Comparison of ENCODE assay signal across 18 mouse cellular contexts in genomic region chr15:85808434-85808833, GRCm38 (mm10). TPM values are rescaled to one million over a fixed set of nuclear protein-coding genes. Genes with fewer than 3 reads are reported as not detected.
DNase-seq lines count a peak whose midpoint lies in the region; ATAC-seq and TF ChIP-seq lines count a peak whose summit lies in the region.
"Had no signal": no experiment of that assay in that cellular context is flagged by ENCODE, and none has a peak within 500 bp of the region (broad histone marks: within the 10 kb centered on the region; RNA-seq: fewer than 3 reads in every experiment).

No protein-coding gene starts in this region.

- peaks cover 14% of the 10 kb centered on the region; the same call in 1 of the 2 replicates for H3K36me3 ChIP-seq in heart, postnatal 0 days (replicated peaks; ENCODE audit: control insufficient read depth, insufficient read depth, low read length)
- no peaks in the 10 kb centered on the region for H3K36me3 ChIP-seq in heart, embryonic 12.5 days
- H3K36me3 ChIP-seq in midbrain, embryonic 11.5 days (ENCODE audit: control insufficient read depth, insufficient read depth, low read length): no peaks in the 10 kb centered on the region
- no peaks in the 10 kb centered on the region for H3K36me3 ChIP-seq in midbrain, embryonic 14.5 days (ENCODE audit: control insufficient read depth, insufficient read depth, low read length)
- no peaks in the 10 kb centered on the region for H3K36me3 ChIP-seq in stomach, postnatal 0 days (ENCODE audit: control insufficient read depth, insufficient read depth, low read length)
- H3K36me3 ChIP-seq: forebrain, embryonic 10.5 days; midbrain, embryonic 10.5 days; neural tube, embryonic 15.5 days had no signal

- H3K4me3 ChIP-seq in heart, postnatal 0 days (ENCODE audit: low read depth, low read length): no peak overlapping the region
- H3K4me3 ChIP-seq in heart, embryonic 12.5 days: no peak overlapping the region
- no peak overlapping the region for H3K4me3 ChIP-seq in midbrain, embryonic 11.5 days (ENCODE audit: low read depth, low read length)
- no peak overlapping the region for H3K4me3 ChIP-seq in midbrain, embryonic 14.5 days (replicated peaks; ENCODE audit: low read depth, low read length)
- H3K4me3 ChIP-seq in stomach, postnatal 0 days (ENCODE audit: low read depth, low read length): no peak overlapping the region
- H3K4me3 ChIP-seq: forebrain, embryonic 10.5 days; midbrain, embryonic 10.5 days; myocyte; neural tube, embryonic 15.5 days had no signal

- H3K4me2 ChIP-seq in heart, postnatal 0 days (ENCODE audit: low read depth, low read length): no peak overlapping the region
- no peak overlapping the region for H3K4me2 ChIP-seq in heart, embryonic 12.5 days
- H3K4me2 ChIP-seq in midbrain, embryonic 11.5 days: no peak overlapping the region
- no peak overlapping the region for H3K4me2 ChIP-seq in midbrain, embryonic 14.5 days (ENCODE audit: low read length)
- H3K4me2 ChIP-seq in stomach, postnatal 0 days (replicated peaks; ENCODE audit: low read depth): no peak overlapping the region
- H3K4me2 ChIP-seq: neural tube, embryonic 15.5 days had no signal

- H3K9me3 ChIP-seq in heart, postnatal 0 days (replicated peaks; ENCODE audit: control insufficient read depth, low read length): no peaks in the 10 kb centered on the region
- no peaks in the 10 kb centered on the region for H3K9me3 ChIP-seq in heart, embryonic 12.5 days (replicated peaks)
- H3K9me3 ChIP-seq in midbrain, embryonic 11.5 days (ENCODE audit: control insufficient read depth, low read length): no peaks in the 10 kb centered on the region
- no peaks in the 10 kb centered on the region for H3K9me3 ChIP-seq in midbrain, embryonic 14.5 days (ENCODE audit: control insufficient read depth, low read length)
- H3K9me3 ChIP-seq in stomach, postnatal 0 days (ENCODE audit: control insufficient read depth, low read length): no peaks in the 10 kb centered on the region
- H3K9me3 ChIP-seq: forebrain, embryonic 10.5 days; midbrain, embryonic 10.5 days; neural tube, embryonic 15.5 days had no signal

- no peaks in the 10 kb centered on the region for H3K27me3 ChIP-seq in heart, postnatal 0 days (ENCODE audit: control insufficient read depth, insufficient read depth, low read length)
- no peaks in the 10 kb centered on the region for H3K27me3 ChIP-seq in heart, embryonic 12.5 days (replicated peaks)
- no peaks in the 10 kb centered on the region for H3K27me3 ChIP-seq in midbrain, embryonic 11.5 days (ENCODE audit: control insufficient read depth, insufficient read depth, low read length)
- no peaks in the 10 kb centered on the region for H3K27me3 ChIP-seq in midbrain, embryonic 14.5 days (ENCODE audit: control insufficient read depth, insufficient read depth, low read length)
- H3K27me3 ChIP-seq in stomach, postnatal 0 days (ENCODE audit: control insufficient read depth, insufficient read depth, low read length): no peaks in the 10 kb centered on the region
- H3K27me3 ChIP-seq: neural tube, embryonic 15.5 days had no signal

- peaks cover 27% of the 10 kb centered on the region for H3K4me1 ChIP-seq in heart, postnatal 0 days (ENCODE audit: control insufficient read depth, insufficient read depth)
- H3K4me1 ChIP-seq in heart, embryonic 12.5 days (replicated peaks): peaks cover 9% of the 10 kb centered on the region
- H3K4me1 ChIP-seq in midbrain, embryonic 11.5 days (ENCODE audit: control insufficient read depth, insufficient read depth, low read length): peaks cover 4% of the 10 kb centered on the region; the same call in 1 of the 2 replicates
- peaks cover 9% of the 10 kb centered on the region for H3K4me1 ChIP-seq in midbrain, embryonic 14.5 days (ENCODE audit: control insufficient read depth, insufficient read depth, low read length)
- no peaks in the 10 kb centered on the region for H3K4me1 ChIP-seq in stomach, postnatal 0 days (replicated peaks; ENCODE audit: control insufficient read depth, insufficient read depth)

- H3K9ac ChIP-seq in heart, postnatal 0 days (replicated peaks; ENCODE audit: low read depth, low read length): 0 out of 2 replicates have a peak overlapping the region, but pooled peaks have one; percentile 25
- H3K9ac ChIP-seq in heart, embryonic 12.5 days: no peak overlapping the region
- H3K9ac ChIP-seq in midbrain, embryonic 11.5 days (ENCODE audit: low read length): peak overlapping the region; percentile 14; the same call in 1 of the 2 replicates
- no peak overlapping the region for H3K9ac ChIP-seq in midbrain, embryonic 14.5 days (replicated peaks; ENCODE audit: low read length)
- H3K9ac ChIP-seq in stomach, postnatal 0 days (ENCODE audit: low read length): no peak overlapping the region
- H3K9ac ChIP-seq: neural tube, embryonic 15.5 days had no signal

- WGBS in heart, postnatal 0 days: 51% methylated on average over 8 of the region's 8 CpGs
- 63% methylated on average over 8 of the region's 8 CpGs for WGBS in heart, embryonic 12.5 days
- 41% methylated on average over 8 of the region's 8 CpGs for WGBS in midbrain, embryonic 11.5 days
- WGBS in midbrain, embryonic 14.5 days: 46% methylated on average over 8 of the region's 8 CpGs
- 52% methylated on average over 8 of the region's 8 CpGs for WGBS in stomach, postnatal 0 days

- no peak for TF ChIP-seq EP300 in heart, postnatal 0 days (IDR thresholded peaks at IDR 0.05; ENCODE audit: low read depth)
- no peak for TF ChIP-seq EP300 in stomach, postnatal 0 days (optimal IDR thresholded peaks at IDR 0.05)

- peak; percentile 27; the same call in 1 of the 2 replicates for TF ChIP-seq CTCF in heart, postnatal 0 days (IDR thresholded peaks at IDR 0.05; ENCODE audit: low read depth)
- TF ChIP-seq CTCF in stomach, postnatal 0 days (IDR thresholded peaks at IDR 0.05; ENCODE audit: low read depth): peak; percentile 41

- DNase-seq in heart, postnatal 0 days (ENCODE audit: low spot score): peak; percentile 32
- DNase-seq in kidney, adult 9 months: peak; percentile 52
- DNase-seq in kidney, postnatal 4 days: no peak
- no peak for DNase-seq in midbrain, embryonic 11.5 days (ENCODE audit: low spot score, missing footprints)
- no peak for DNase-seq in midbrain, embryonic 14.5 days
- no peak for DNase-seq in stomach, postnatal 0 days (ENCODE audit: low spot score)
- DNase-seq: adrenal gland, postnatal 14 days; heart, adult 18-20 months; heart, postnatal 36 days; lung, adult 18-20 months; lung, postnatal 4 days had no signal

- peak overlapping the region; percentile 71 for H3K27ac ChIP-seq in heart, postnatal 0 days (ENCODE audit: low read depth)
- no peak overlapping the region for H3K27ac ChIP-seq in heart, embryonic 12.5 days (ENCODE audit: poor library complexity, severe bottlenecking)
- H3K27ac ChIP-seq in midbrain, embryonic 11.5 days (ENCODE audit: low read depth, low read length): no peak overlapping the region
- H3K27ac ChIP-seq in midbrain, embryonic 14.5 days (replicated peaks; ENCODE audit: low read depth, low read length): no peak overlapping the region
- H3K27ac ChIP-seq in stomach, postnatal 0 days (replicated peaks): no peak overlapping the region
- H3K27ac ChIP-seq: forebrain, embryonic 10.5 days; midbrain, embryonic 10.5 days; neural tube, embryonic 15.5 days had no signal

- ATAC-seq in heart, postnatal 0 days (ENCODE audit: insufficient read depth, low read depth): no peak
- ATAC-seq in heart, embryonic 12.5 days (ENCODE audit: insufficient number of reproducible peaks, low FRiP score): no peak
- ATAC-seq in midbrain, embryonic 11.5 days (ENCODE audit: low FRiP score): no peak
- no peak for ATAC-seq in midbrain, embryonic 14.5 days (ENCODE audit: low FRiP score, low TSS enrichment)
- ATAC-seq in stomach, postnatal 0 days (ENCODE audit: low FRiP score, low TSS enrichment): no peak
- ATAC-seq: activated CD4-positive, CD25-positive, alpha-beta regulatory T cell, adult 4 months had no signal

RNA-seq across cellular contexts. Expression of gene Cdpf1, which starts 3.1 kb away (rescaled TPM):
- total RNA-seq in heart, postnatal 0 days (2014; rRNA removed; ENCODE audit: low replicate concordance): 31.0 and 96.8 TPM in 2 replicates
- 45.9 and 49.9 TPM in 2 replicates for polyA plus RNA-seq in heart, postnatal 0 days (2015; fragmentation: Nextera tagmentation; extraction: Ambion mirVana)
- polyA plus RNA-seq in heart, embryonic 12.5 days (2016; fragmentation: Nextera tagmentation; extraction: Ambion mirVana): 34.4 and 35.7 TPM in 2 replicates
- 18.1 and 21.8 TPM in 2 replicates for polyA plus RNA-seq in midbrain, embryonic 11.5 days (2014; fragmentation: Nextera tagmentation; extraction: Ambion mirVana)
- polyA plus RNA-seq in midbrain, embryonic 14.5 days (2014; fragmentation: Nextera tagmentation; extraction: Ambion mirVana): 17.9 and 19.4 TPM in 2 replicates
- polyA plus RNA-seq in stomach, postnatal 0 days (2015; fragmentation: Nextera tagmentation; extraction: Ambion mirVana): 38.8 and 40.2 TPM in 2 replicates

RNA-seq across cellular contexts. Expression of gene Pkdrej, which starts 13.1 kb away (rescaled TPM):
- total RNA-seq in heart, postnatal 0 days (2014; rRNA removed; ENCODE audit: low replicate concordance): 2.4 and 2.7 TPM in 2 replicates
- 0.54 and 0.66 TPM in 2 replicates for polyA plus RNA-seq in heart, postnatal 0 days (2015; fragmentation: Nextera tagmentation; extraction: Ambion mirVana)
- 0.14 and 0.19 TPM in 2 replicates for polyA plus RNA-seq in heart, embryonic 12.5 days (2016; fragmentation: Nextera tagmentation; extraction: Ambion mirVana)
- polyA plus RNA-seq in midbrain, embryonic 11.5 days (2014; fragmentation: Nextera tagmentation; extraction: Ambion mirVana): 0.07 and 0.15 TPM in 2 replicates
- 0.16 TPM in 1 of 2 replicates, not detected in the other for polyA plus RNA-seq in midbrain, embryonic 14.5 days (2014; fragmentation: Nextera tagmentation; extraction: Ambion mirVana)
- polyA plus RNA-seq in stomach, postnatal 0 days (2015; fragmentation: Nextera tagmentation; extraction: Ambion mirVana): 0.21 and 0.27 TPM in 2 replicates
- polyA plus RNA-seq: activated CD4-positive, CD25-positive, alpha-beta regulatory T cell, adult 4 months; C2C12; midbrain, embryonic 10.5 days; myocyte had no signal

RNA-seq across cellular contexts. Expression of gene Ttc38, which starts 23.7 kb away (rescaled TPM):
- 11.6 and 14.7 TPM in 2 replicates for total RNA-seq in heart, postnatal 0 days (2014; rRNA removed; ENCODE audit: low replicate concordance)
- polyA plus RNA-seq in heart, postnatal 0 days (2015; fragmentation: Nextera tagmentation; extraction: Ambion mirVana): 6.9 and 7.6 TPM in 2 replicates
- polyA plus RNA-seq in heart, embryonic 12.5 days (2016; fragmentation: Nextera tagmentation; extraction: Ambion mirVana): 3.3 and 3.6 TPM in 2 replicates
- 1.9 and 2.4 TPM in 2 replicates for polyA plus RNA-seq in midbrain, embryonic 11.5 days (2014; fragmentation: Nextera tagmentation; extraction: Ambion mirVana)
- 2.8 and 2.9 TPM in 2 replicates for polyA plus RNA-seq in midbrain, embryonic 14.5 days (2014; fragmentation: Nextera tagmentation; extraction: Ambion mirVana)
- polyA plus RNA-seq in stomach, postnatal 0 days (2015; fragmentation: Nextera tagmentation; extraction: Ambion mirVana): 15.6 and 18.0 TPM in 2 replicates

RNA-seq across cellular contexts. Expression of gene Gtse1, which starts 51.1 kb away (rescaled TPM):
- total RNA-seq in heart, postnatal 0 days (2014; rRNA removed; ENCODE audit: low replicate concordance): 17.9 and 23.3 TPM in 2 replicates
- 6.3 and 6.7 TPM in 2 replicates for polyA plus RNA-seq in heart, postnatal 0 days (2015; fragmentation: Nextera tagmentation; extraction: Ambion mirVana)
- 31.6 and 32.4 TPM in 2 replicates for polyA plus RNA-seq in heart, embryonic 12.5 days (2016; fragmentation: Nextera tagmentation; extraction: Ambion mirVana)
- 38.6 and 43.7 TPM in 2 replicates for polyA plus RNA-seq in midbrain, embryonic 11.5 days (2014; fragmentation: Nextera tagmentation; extraction: Ambion mirVana)
- polyA plus RNA-seq in midbrain, embryonic 14.5 days (2014; fragmentation: Nextera tagmentation; extraction: Ambion mirVana): 3.8 and 6.4 TPM in 2 replicates
- polyA plus RNA-seq in stomach, postnatal 0 days (2015; fragmentation: Nextera tagmentation; extraction: Ambion mirVana): 5.0 and 6.5 TPM in 2 replicates

Comparison
In these comparisons a context has a peak if more than half of its experiments do, and no peak if none do; other contexts are left out.
1. DNase-seq: peak in heart, postnatal 0 days (single experiment) and kidney, adult 9 months (single experiment); none in kidney, postnatal 4 days (0 of 2), midbrain, embryonic 11.5 days (single experiment), midbrain, embryonic 14.5 days (single experiment) and stomach, postnatal 0 days (single experiment).
2. H3K9ac ChIP-seq: peak in heart, postnatal 0 days (single experiment) and midbrain, embryonic 11.5 days (single experiment); none in heart, embryonic 12.5 days (single experiment), midbrain, embryonic 14.5 days (single experiment) and stomach, postnatal 0 days (single experiment).